Mouse (Mus musculus) mature B cell (primary cell): ENCODE measurements around the gene Tmem251.

ENCODE experiments used
- in situ Hi-C: fragments of 300-500 bp; cut with MboI; formaldehyde crosslinking; loops from 2 replicates; pipeline ENCODE4 v1.14.3; 2019

Tmem251 gene

GRCm38 (mm10) chr12:102756304-102756703 is 12.7 kb downstream of the Tmem251 start:
- in situ Hi-C loops: no loop called here

- in situ Hi-C loops: no loop called here
These were observed 13.6 kb downstream of the Tmem251 start for GRCm38 (mm10) chr12:102757055-102757688.

- in situ Hi-C loops: no loop called here
These were observed 14.3 kb downstream of the Tmem251 start, which contains the start of the genes Gm28051, Gon7 and Ubr7 for GRCm38 (mm10) chr12:102757689-102758402. Gm28051 (minus strand) TSS chr12:102757765. Gon7 (minus strand) TSS chr12:102757803. Ubr7 (plus strand) TSS chr12:102757967.

GRCm38 (mm10) chr12:102758403-102758756 is 14.8 kb downstream of the Tmem251 start, which contains the start of gene Gm20604:
Gm20604 (minus strand) TSS chr12:102758672.
- in situ Hi-C loops: no loop called here

- in situ Hi-C loops: no loop called here
These were observed 15.4 kb downstream of the Tmem251 start for GRCm38 (mm10) chr12:102758936-102759335.

GRCm38 (mm10) chr12:102761668-102762067 is 18.1 kb downstream of the Tmem251 start:
- in situ Hi-C loops: no loop called here

GRCm38 (mm10) chr12:102763696-102764095 is 20.1 kb downstream of the Tmem251 start:
- in situ Hi-C loops: no loop called here

- in situ Hi-C loops: no loop called here
These were observed 25.4 kb downstream of the Tmem251 start for GRCm38 (mm10) chr12:102769000-102769399.

- in situ Hi-C loops: no loop called here
These were observed 28.0 kb downstream of the Tmem251 start for GRCm38 (mm10) chr12:102771601-102772000.

- in situ Hi-C loops: no loop called here
These were observed 29.1 kb downstream of the Tmem251 start for GRCm38 (mm10) chr12:102772676-102773075.

- in situ Hi-C loops: no loop called here
These were observed 32.5 kb downstream of the Tmem251 start for GRCm38 (mm10) chr12:102776035-102776434.

- in situ Hi-C loops: no loop called here
These were observed 34.6 kb downstream of the Tmem251 start for GRCm38 (mm10) chr12:102778151-102778550.

- in situ Hi-C loops: no loop called here
These were observed 35.9 kb downstream of the Tmem251 start for GRCm38 (mm10) chr12:102779452-102779851.

- in situ Hi-C loops: no loop called here
These were observed 39.3 kb downstream of the Tmem251 start for GRCm38 (mm10) chr12:102782841-102783240.

GRCm38 (mm10) chr12:102784899-102785592 is 41.5 kb downstream of the Tmem251 start:
- in situ Hi-C loops: no loop called here

- in situ Hi-C loops: no loop called here
These were observed 42.0 kb downstream of the Tmem251 start for GRCm38 (mm10) chr12:102785593-102785985.

- in situ Hi-C loops: no loop called here
These were observed 44.4 kb downstream of the Tmem251 start for GRCm38 (mm10) chr12:102787927-102788326.
